Mouse (Mus musculus) adrenal gland, postnatal 14 days (tissue): Measurements from ENCODE around the gene Rad51. TPM values are rescaled to one million over a fixed set of nuclear protein-coding genes. Genes with fewer than 3 reads are reported as not detected.
A peak's percentile ranks its signal among the peaks of the same experiment; 100 is the strongest.

Source experiments
- DNase-seq: peaks from one replicate; pipeline ENCODE4 v3.0.0; 2021; ENCODE audit warnings: mixed read lengths
- long read RNA-seq, 2 experiments: library from polyadenylated mRNA; stranded (forward); transcript quantifications; one replicate each; pipeline ENCODE4 v2.0.0; 2021
- total RNA-seq: library from RNA; stranded (reverse); gene quantifications from 2 replicates; pipeline ENCODE4 v1.2.3, GENCODE M21; 2021

Rad51 gene
- total RNA-seq, result 7.8 and 8.7 TPM in 2 replicates
- long read RNA-seq, experiment 1, transcript Rad51-201 (10 exons, 3,368 nt), result major isoform, 10 of 11 reads
- long read RNA-seq, experiment 1, partial matches to known transcripts, result 0 of 11 reads
- long read RNA-seq, experiment 1, other reads (novel, unspliced or antisense), result 1 of 11 reads
- long read RNA-seq, experiment 2, partial matches to known transcripts, result 0 of 8 reads
- long read RNA-seq, experiment 2, other reads (novel, unspliced or antisense), result 4 of 8 reads

DNA sequence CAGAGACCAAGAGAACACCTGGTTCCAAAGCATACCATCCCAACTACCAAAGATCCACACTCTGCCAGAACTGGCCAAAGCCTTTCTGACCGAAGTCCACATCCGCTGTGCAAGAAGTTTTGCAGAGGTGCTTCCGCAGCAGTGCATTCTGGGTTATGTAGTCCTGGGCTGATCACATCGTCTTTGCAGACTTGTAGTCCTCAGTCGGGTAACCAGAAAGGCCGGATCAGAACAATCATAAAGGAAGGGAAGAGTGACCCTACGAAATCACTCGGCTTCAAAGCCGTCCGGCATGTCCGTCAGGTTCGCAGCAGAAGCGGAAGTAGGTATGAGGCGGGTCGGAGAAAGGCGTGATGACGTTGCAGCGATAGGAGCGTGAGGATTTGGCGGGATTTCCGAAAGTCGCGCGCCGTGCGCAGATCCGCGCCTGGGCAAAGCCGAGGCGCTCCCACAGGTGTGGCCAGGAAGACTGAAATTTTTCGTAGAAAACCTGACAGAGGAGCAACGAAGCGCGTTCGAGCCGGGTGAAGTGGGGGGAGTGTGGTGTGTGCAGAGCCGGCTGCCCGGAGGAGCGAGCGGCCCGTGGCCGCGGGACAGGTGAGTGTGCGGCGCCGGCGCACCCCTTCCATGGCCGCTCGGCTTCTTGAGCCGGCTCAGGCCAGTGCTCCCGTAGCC lies at the start of gene Rad51:
TSS of gene Rad51 (plus strand) at position 356 of the 675 bp plus-strand sequence.
- DNase-seq, result peak; percentile 90

DNA sequence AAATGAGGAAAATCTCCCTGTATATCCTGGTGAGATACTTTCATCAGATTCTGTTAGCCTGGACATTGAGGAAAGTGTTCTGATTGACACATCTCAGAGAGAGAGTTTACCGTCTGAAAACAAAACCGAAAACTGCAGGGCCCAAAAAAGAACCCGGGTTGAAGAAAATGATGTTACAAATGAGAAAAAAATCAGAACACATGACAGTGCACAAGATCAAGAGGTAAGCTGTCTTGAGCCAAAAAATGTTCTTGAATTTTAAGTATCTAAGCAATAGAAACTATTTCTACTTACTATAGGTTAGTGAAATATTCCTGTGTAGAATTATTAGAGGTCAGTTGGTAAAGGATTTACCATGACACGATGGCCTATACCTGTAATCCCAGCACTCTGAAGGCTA lies 40.2 kb upstream of the Rad51 start:
- no peak for DNase-seq

DNA sequence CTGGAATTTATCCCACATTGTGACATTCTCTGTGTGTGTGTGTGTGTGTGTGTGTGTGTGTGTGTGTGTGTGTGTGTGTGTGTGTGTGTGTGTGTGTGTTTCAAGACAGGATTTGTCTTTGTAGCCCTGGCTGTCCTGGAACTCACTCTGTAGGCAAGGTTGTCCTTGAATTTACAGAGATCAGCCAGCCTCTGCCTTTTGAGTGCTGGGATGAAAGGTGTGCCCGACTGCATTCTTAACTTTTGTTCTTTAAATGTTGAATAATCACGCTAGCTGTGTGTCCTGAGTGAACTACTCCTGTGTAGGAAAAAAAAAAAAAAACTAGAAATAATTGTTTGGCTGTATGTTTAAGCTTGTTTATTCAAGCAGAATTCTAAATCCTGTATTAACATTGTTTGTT lies 26.4 kb upstream of the Rad51 start:
- DNase-seq, result no peak

DNA sequence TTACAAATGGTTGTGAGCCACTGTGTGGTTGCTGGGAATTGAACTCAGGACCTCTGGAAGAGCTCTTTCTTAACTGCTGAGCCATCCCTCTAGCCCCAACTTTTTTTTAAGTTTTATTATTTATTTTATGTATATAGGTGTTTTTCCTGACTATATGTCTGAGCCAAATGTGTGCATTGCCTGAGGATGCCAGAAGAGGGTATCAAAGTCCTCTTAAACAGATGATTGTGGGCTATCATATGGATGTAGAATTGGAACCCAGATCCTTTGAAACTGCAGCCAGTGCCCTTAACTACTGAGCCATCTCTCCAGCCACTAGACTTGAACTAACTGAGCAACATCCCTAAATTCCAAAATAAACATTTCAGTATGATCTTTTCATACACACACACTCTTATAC lies 11.0 kb upstream of the Rad51 start:
- DNase-seq, result no peak

DNA sequence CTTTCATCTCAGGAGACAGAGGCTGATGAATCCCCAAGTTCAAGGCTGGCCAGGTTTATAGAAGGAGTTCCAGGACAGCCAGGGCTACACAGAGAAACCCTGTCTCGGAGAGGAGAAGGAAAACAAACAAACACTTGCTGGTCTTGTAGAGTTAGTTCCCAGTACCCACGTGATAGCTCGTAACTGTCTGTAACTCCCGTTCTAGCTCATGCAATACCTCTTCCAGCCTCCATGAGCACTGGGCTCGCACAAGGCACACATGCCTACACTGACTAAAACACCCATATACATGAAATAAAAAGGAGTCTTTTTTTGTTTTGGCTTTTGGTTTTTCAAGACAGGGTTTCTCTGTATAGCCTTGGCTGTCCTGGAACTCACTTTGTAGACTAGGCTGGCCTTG lies 6.0 kb upstream of the Rad51 start:
- DNase-seq, result no peak

DNA sequence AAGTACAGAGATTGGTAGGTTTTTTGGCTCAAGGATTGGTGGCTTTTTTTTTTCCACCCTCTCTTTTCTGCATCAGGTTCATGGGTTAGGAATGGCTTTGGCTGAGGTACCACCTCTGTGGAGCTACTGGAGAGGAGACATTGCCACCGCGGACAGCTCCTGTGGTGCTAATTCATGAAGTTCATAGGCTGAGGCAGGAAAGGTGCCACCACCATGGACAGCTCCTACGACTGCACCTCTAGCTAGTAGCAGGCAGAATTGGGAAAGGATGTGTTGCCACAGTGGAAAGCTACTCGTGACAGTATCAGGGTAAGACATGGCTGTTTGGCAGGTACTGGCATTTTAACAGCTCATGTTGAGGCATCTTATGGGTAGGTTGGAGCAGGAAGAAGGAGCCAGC lies 4.0 kb upstream of the Rad51 start:
- peak; percentile 75 for DNase-seq

DNA sequence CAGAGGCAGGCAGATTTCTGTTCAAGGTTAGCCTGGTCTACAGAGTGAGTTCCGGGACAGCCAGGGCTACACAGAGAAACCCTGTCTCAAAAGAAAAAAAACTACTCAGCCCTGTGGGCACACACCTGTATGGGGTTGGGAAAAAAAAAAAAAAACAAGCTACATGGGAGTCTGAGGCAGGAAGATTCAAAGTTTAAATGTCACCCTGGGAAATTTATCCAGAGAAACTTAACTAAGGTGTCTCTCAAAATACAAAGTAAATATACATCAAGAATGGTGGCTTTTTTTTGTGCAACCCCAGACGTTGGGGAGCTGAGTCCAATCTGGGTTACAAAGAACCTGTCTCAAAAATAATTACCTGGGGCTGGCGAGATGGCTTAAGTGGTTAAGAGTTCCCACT lies 1.5 kb upstream of the Rad51 start:
- no peak for DNase-seq

DNA sequence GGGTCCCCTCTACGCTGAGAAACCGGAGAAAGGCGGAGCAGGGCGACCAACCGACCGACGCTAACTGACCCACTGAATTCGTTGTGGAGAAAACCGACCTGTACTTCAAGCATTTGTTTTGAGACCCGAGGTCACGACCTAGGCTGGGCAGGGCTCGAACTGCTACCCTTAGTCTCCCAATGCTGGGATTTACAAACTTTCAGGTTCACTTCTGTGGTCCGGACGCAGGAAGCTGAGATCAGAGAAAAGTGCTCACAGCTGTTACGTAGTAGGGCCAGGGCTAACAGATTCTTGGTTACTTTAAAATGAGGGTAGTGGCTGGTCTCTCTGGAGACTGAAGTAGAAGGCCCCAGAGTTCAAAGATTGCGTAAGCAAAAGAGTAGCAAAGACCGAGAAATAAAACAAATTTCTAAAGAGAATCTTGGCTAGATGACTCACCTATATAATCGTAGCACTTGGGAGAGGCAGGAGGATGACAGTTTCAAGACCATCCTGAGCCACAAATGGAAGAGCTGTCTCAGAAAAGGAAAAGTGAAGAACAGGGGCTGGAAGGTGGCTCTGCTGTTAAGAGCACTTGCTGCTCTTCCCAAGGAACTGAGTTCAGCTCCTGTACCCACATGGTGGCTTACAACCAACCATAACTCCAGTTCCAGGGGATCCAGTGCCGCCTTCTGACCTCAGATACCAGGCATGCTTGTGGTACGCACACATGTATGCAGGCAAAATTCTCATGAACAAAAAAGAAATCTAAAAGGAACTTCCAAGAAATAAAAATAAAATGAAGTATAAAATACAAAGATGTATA lies 730 bp downstream of the Rad51 start:
- no peak for DNase-seq

DNA sequence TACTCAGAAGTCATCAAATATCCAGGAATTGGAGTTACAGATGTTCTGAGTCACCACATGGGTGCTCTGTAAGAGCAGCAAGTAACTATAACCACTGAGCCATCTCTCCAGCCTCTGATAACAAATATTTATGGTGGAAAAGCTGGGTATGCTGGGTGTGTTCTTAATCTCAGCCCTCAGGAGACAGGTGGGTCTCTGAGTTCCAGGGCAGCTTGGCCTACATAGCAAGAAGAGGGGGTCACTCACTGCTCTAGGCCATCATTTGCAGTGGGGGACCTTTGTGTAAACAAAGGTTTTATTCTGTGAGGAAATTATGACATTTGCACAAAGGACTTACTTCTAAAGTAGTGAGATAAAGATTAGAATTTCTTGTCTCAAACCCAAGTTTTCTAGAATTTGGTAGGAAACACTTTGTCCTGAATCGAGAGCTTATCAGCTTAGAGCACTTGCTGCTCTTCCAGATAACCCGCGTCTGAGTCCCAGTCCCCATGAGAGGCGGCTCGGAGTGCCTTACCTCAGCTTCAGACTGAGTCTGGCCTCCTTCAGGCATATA lies 23.8 kb downstream of the Rad51 start:
- DNase-seq, result no peak

DNA sequence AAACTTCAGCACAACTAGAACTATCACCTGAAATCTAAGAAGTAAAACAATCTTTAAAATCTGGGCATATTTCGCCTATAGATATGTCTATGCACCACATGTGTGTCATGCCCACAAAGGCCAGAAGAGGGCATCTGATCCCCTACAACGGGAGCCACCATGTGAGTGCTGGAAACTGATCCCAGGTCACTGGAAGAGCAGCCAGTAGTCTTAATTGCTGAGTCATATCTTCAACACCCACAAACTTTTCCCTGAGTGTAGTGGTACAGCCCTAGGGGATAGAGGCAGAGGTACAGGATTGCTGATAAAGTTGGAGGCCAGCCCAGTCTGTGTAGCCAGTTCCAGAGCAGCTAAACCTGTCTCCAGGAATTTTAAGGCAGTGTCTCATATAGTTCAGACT lies 32.6 kb downstream of the Rad51 start:
- peak; percentile 25 for DNase-seq

DNA sequence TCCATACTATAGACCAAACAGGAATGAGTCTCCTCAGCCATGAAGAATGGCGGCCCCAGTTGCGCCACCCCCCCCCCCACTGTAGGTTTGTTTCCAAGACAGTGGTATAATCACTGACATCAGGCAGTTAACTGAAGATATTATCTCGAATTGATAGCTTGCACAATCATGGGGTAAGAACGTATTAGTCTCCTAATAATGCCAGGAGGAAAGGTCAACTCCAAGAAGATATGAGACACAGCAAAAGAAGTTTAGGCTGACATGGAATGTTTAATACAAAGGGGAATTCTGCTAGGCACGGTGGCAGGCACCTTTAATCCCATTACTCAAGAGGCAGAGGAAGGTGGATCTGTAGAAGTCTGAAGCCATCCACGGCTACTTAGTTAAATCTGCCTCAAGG lies 33.8 kb downstream of the Rad51 start:
- DNase-seq, result no peak

DNA sequence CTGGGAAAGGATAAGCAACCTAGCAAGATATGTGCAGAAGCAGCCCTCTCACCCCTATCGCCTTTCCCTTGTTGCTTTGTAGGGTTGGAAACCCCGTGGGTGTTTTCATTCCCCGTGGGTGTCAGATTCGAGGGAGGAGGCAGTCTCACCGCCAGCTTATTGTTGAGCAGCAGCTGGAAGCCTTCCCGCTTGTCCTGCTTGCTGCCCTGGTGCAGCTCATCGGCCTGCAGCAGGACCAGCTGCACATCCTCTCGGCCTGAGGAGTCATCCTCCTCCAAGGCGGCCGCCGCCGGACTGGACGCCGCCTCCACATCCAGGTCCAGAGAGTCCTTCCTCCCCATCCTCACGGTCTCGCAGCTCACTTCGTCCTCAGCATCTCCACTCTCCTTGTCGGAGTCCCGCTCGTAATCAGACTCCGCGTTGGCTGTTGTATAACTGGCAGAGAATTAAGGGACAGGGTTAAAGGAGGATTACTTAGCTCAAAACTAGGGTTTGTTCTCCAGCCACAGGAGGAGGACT lies 34.6 kb downstream of the Rad51 start:
- no peak for DNase-seq

DNA sequence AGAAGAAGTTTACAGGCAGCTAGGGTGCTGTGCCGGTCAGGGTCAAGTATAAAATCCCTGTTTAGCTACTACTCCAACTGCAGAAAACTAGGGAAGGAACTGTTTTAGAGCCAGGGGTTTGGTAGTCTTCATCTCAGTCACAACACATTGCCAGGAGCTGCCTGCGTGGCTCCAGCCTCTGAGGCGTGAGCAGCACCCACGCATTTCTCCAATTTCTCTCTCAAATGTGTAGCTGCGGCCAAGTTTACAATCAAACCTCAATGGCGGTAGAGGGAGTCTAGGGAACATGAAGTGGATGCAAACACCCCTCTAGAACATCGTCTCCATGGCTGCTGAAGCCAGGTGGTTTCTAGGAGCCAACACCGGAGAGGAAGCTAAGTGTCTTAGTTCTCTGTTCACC lies 35.2 kb downstream of the Rad51 start:
- DNase-seq, result no peak

DNA sequence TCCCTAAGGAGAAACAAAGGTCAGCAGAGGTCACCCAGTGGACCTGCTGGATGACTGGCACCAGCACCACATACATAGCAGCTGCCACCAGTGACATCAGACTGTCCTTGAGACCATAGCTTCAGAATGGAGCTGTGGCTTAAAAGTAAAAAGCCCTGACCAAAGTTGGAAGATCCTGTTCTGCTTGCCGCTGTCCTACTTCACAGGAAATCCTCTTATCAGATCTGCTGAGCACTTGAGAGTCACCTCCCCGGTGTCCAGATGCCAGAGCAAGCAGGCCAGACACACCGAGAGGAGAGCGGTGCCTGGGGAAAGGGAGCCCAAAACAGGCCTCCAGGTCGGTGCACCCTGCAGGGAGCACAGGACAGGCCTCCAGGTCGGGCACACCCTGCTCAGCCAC lies 39.7 kb downstream of the Rad51 start:
- DNase-seq, result peak; percentile 23

DNA sequence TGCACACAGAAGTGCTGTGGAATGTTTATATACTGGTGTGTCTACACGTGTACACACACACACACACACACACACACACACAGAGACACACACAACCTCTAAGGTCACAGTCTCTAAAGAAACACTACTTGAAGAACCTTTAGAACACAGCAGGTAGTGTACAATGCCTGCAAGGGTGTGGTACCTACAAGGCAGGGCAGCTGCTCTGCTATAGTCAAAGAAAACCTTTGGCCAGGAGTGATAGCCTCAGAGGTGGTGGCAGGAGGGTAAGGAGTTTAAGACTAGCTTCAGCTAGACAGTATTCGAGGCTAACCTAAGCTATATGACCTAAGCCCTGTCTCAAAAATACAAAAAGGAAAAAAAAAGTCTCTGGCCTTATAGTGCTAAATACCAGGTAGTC lies 42.1 kb downstream of the Rad51 start:
- no peak for DNase-seq

DNA sequence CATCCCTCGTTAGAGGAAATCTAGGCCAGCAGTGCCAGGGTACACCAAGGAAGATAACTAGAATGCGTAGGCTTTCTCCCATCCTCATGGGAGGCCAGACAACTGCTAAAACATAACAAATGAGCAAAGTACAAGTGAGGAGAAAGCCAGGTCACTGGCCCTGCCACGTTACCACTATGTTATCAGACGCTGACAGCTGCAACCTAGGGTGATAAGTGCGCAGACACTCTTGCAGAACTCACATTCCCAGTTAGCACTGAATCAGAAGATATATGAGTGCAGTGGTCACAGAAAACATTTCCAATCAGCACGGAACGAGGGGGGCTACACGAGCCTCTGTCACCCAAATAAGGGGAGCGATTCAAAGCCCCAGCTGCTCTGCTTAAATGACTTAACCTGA lies 42.8 kb downstream of the Rad51 start:
- no peak for DNase-seq

DNA sequence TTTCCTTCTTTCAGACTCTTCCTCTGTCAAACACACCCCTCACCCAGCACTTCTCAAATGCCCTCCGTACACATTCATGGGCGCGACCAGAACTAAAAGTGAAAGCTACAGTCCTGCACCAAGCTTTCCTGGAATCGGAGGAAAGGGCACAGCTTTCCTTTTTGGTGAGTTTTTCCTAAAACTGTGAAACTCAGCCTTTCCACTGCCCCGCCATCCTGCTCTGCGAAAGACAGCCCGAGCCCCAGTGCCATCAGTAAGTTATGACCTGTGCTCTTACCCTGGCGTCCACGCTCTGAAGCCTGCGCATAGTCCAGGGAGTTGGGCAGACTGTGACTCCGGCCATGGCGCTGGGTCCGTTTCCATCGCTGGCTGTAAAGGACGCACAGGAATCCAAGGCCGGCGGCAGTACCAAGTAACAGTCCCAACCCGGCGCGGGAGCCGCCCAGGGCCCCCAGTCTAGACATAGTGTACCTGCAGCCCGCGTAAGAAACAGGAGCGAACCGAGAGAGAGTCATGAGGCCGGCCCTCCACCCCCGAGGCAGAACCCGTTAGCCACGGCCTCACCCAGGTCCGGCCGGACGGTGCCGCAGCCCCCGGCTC lies 43.6 kb downstream of the Rad51 start:
- peak; percentile 61 for DNase-seq

DNA sequence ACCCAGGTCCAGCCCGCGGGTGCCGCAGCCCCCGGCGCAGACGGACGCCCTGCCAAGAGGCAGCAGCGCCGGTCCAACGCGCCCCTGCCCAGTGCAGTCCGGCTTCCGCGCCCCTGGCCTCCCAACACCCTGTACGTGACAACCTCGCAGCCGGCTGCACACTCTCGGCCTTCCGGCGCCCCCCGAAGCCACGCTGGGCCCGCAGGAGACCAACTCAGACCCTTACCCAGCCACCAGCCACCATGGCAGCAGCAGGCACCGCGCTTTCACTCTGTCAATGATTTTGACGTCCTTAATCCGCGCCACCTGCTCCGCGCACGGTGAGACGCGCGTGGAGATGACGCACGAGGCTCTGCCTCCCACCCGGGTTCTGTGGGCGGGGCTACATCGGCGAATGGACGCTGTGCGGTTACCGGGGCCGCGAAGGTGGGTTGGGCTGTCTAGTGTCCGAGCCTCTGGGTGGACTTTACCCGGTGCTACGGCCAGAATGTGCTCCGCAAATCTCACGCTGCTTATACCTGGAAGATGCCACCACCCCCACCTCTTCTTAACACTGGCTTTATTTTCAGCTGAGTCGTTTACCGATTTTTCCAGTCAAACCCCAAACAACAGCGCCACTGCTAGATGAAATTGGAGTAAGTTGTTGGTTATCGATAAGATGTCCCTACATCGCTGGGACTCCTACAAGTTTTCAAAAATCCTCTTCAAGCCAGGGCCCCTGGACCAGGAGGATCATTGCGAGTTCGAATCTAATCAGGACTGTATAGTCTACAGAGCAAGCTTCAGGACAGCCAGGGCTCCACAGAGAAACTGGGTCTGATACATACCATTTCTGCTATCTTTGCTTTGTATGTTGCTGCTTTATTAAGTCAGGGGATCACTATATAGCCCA lies 44.3 kb downstream of the Rad51 start, which contains the start of gene Rmdn3:
TSS of gene Rmdn3 (minus strand) at position 354 of the 892 bp plus-strand sequence.
- DNase-seq, result peak; percentile 97

DNA sequence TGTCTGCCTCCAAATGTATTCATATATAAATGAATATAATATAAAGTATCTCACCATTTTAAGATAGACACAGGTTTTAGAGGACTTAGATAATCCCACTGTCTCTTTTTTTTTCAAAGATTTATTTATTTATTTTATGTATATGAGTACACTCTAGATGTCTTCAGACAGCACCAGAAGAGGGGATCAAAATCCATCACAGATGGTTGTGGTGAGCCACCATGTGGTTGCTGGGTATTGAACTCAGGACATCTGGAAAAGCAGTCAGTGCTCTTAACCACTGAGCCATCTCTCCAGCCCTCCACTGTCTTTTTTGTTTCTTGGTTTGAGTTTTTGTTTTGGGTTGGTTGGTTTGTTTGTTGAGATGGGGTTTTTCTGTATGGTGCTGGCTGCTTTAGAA lies 45.2 kb downstream of the Rad51 start:
- no peak for DNase-seq

DNA sequence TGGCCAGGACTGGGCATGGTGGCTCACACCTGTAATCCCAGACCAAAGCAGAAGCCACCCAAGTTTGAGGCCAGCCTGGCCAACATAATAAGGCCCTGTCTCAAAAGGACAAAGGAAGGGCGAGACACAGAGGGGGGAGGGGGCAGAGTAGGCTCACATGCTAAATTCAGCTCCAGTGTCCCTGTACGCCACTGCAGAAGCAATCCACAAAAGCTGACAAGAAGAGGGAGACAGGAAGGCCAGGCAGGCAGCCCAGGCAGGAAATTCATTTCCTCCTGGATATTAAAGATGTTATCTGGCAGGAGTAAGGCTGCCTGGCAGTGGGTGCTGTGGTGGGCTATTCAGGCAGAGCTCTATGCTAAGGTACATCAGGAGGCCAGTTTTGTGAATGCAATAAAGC lies 48.7 kb downstream of the Rad51 start:
- peak; percentile 57 for DNase-seq

DNA sequence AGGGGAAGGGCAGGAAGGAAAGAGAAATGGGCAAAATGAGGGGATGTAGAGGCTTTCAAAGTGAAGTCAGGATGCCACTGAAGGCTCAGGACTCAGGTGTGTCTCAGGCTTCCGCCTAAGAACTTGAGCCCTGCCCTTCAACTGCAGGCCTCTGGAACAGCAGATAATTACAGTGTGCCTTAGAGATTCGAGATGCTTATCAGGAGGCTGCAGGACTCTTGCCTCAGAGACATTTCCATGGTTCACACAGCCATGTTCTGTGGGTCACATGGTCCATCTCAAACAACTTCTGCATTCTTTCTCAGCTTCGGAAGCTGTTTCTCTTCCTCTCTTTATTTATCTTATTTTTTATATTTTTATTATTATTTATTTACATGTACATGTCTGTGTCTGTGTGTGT lies 50.5 kb downstream of the Rad51 start:
- DNase-seq, result no peak
